Mouse (Mus musculus) ES-Bruce4 (cell line): ENCODE measurements at regions not wholly inside any gene's neighbourhood (a gene's known extent, or its start where the extent isn't known, plus 50 kb on each side); places are given as distances from the start of the nearest gene placed in this dataset.

ENCODE experiments used
- CTCF ChIP-seq: IDR thresholded peaks from one replicate; pipeline ENCODE4 v1.8.1; 2011; ENCODE audit warnings: low read depth, low read length
- POLR2A ChIP-seq: IDR thresholded peaks from one replicate; pipeline ENCODE4 v1.8.1; 2011; ENCODE audit warnings: low read length; ENCODE audit not compliant: insufficient read depth

DNA sequence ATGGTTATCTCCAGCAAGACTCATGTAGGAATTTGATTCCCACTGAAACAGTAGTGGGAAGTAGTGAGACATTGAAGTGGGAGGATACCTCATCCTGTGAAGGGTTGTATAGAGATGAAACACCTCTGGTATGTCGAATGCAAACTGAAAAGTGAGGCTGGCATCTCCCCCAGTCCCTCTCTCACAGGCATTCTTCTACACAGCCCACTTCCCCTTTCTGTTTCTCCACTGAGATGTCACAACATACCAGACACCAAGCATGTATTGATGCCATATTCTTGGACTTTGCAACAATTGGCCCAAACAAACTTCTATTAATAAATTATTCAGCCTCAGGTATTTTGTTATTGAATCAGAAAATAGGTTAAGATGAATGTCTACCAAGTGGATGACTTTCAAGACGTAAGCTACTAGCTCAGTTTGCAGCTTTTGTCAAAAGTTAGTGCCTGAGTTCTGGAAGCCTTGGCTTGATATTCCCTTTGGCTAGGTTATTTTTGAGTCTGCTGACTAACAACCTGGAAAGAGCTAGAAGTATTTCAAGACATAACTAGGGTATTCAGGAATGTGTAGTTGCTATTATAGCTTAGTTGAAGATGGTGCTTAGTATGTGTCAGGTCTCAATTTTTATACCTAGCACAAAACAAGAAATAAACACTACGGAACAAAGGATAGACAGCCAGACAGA, 502.6 kb downstream of the Etnk1 start:
- TF ChIP-seq CTCF, result no peak
- no peak for TF ChIP-seq POLR2A
